Mouse (Mus musculus) retina, postnatal 1 day (tissue): ENCODE measurements at regions not wholly inside any gene's neighbourhood (a gene's known extent, or its start where the extent isn't known, plus 50 kb on each side); places are given as distances from the start of the nearest gene placed in this dataset.

Source experiments
- DNase-seq: peaks from one replicate; pipeline ENCODE4 v3.0.0-alpha.2; 2012

GRCm38 (mm10) chr8:23314275-23315123 is 903.3 kb downstream of the Mrps31 start:
- no peak for DNase-seq

GRCm38 (mm10) chr8:23319556-23319955 is 908.4 kb downstream of the Mrps31 start:
- peak; percentile 31 for DNase-seq

- no peak for DNase-seq
Observed at GRCm38 (mm10) chr8:23321166-23321565, 910.0 kb downstream of the Mrps31 start.

- no peak for DNase-seq
Observed at GRCm38 (mm10) chr8:23327283-23327682, 916.1 kb downstream of the Mrps31 start.

GRCm38 (mm10) chr8:23344161-23344560 is 933.0 kb downstream of the Mrps31 start:
- peak; percentile 65 for DNase-seq

- peak; percentile 61 for DNase-seq
Observed at GRCm38 (mm10) chr8:23351367-23351930, 940.3 kb downstream of the Mrps31 start.

- DNase-seq, result peak; percentile 10
Observed at GRCm38 (mm10) chr8:23352259-23353106, 941.3 kb downstream of the Mrps31 start.

GRCm38 (mm10) chr8:23360061-23360622 is 949.0 kb downstream of the Mrps31 start:
- no peak for DNase-seq

- DNase-seq, result peak; percentile 46
Observed at GRCm38 (mm10) chr8:23360850-23361274, 949.7 kb downstream of the Mrps31 start.
